Mouse (Mus musculus): Measurements from ENCODE around the gene Ccdc187.

Ccdc187 gene

GRCm38 (mm10) chr2:26294457-26294856 is at the start of gene Ccdc187:
Ccdc187 (minus strand) TSS chr2:26294557.
- no peak for DNase-seq

GRCm38 (mm10) chr2:26342609-26343490 is 48.5 kb upstream of the Ccdc187 start:
- no peak for DNase-seq

DNA sequence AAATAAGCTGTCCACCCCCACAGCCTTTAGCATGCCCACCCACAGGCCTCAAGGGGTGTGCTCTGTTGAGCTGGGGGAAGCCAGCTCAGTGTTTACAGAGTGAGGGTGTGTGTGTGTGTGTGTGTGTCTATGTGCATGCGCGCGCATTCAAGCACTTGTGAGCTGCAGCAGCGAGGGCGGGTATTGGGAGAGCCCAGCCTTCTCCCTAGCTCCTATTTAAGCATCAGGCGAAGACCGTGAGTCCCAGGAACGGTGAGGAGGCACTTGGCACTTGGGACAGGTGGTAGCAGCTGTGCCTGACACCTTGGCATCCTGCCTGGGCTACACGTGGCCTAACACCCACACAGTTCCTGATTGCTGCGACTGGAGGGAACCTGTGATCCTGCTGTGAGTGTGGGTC is 47.7 kb upstream of the Ccdc187 start:
- DNase-seq: peak; percentile 73 to 80

GRCm38 (mm10) chr2:26341510-26341981 is 47.2 kb upstream of the Ccdc187 start:
- DNase-seq: no peak

DNA sequence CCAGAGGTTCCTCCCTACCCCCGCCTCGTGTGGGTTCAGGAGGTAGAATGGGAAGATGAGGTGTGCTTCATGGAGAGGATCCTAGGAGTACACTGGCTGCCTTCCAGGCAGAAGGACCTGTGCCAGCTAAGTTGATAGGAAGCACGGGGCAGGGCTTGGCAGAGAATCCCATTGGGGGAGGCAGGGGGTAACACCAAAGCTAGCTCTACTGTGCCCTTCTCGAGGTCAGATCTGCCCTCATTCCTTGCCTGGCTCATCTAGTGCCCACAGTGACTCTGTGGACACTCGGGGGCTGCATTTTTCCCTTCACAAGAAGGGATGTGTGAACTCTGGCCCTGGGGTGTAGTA is 44.8 kb upstream of the Ccdc187 start:
- peak; percentile 61 to 68 for DNase-seq

- peak; percentile 66 to 72 for DNase-seq
Observed at GRCm38 (mm10) chr2:26338302-26339203, 44.2 kb upstream of the Ccdc187 start.

DNA sequence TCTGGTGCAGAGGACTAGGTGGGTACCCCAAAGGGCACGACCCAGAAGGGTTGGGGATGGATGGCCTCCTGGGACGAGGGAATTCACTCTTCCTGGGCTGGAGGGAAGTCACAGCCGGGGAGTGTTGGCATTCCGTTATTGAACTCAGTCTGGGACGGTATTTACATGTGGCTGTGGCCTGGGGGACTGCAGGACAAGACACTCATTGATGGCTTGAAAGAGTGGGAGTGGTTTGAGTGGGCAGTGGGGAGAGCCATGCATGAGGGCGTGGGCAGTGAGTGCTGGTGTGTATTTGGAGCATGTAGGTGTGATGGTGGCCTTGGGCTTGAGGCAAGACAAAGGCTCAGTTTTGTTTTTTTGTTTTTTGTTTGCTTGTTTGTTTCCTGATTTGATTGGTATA is 36.3 kb upstream of the Ccdc187 start:
- DNase-seq: no peak

DNA sequence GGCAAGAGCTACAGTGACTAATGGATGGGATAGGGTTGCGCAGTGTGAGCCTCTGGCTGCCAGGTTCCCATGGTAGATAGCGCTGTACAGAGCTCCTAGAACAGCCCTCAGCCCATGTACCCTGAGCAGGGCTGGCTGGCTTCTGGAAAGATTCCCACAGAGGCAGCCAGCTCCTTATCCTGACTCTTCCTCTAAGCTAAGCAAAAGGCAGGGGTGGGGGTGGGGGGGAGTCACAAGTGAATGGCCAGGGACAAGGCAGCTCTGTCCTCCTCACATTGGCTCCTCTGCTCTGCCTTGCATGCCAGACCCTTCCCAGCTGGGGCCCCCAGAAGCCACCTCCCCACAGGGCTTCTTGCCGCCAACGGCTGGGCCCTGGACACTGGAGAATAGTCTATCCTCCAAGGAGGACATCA is 35.7 kb upstream of the Ccdc187 start:
- DNase-seq: no peak

DNA sequence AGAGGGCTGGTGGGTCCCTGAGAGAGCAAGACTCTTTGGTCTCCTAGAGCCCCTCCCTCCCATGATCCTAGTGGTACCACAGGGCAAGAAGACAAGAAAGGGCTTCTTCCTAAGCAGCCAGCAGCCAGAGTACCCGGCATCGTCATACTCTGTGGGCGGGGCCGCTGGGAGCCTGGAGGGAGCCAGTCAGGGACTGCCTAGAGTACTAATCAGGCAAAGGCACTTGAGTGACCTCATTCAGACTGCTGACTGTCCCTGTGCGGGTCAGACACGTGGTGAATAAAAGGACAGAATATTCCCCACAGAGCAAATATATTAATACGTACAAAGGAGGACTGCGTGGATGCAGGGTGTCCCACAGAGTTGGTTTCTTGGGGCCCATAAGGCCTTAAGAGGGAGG is 35.0 kb upstream of the Ccdc187 start:
- no peak for DNase-seq

DNA sequence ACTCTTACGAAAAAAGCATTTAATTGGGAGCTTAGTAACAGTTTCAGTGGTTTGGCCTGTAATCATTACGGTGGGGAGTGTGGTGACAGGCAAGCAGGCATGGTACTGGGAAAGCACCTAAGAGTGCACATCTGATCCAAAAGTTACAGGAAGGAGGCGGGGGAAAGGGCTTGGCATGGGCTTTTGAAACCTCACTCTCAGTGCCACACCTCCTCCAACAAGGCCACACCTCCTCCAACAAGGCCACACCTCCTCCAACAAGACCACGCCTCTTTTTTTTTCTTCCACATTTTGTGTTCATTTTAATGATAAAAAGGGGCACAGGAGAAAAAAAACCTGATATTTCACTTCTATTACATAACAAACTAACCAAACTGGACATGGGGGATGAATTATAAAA is 33.5 kb upstream of the Ccdc187 start:
- no peak for DNase-seq

GRCm38 (mm10) chr2:26325386-26326181 is 31.2 kb upstream of the Ccdc187 start:
- peak; percentile 55 to 72 for DNase-seq

GRCm38 (mm10) chr2:26324917-26325316 is 30.6 kb upstream of the Ccdc187 start:
- no peak for DNase-seq

- peak in 1 of 2 experiments; percentile 5 for DNase-seq
Observed at GRCm38 (mm10) chr2:26323589-26324325, 29.4 kb upstream of the Ccdc187 start.

DNA sequence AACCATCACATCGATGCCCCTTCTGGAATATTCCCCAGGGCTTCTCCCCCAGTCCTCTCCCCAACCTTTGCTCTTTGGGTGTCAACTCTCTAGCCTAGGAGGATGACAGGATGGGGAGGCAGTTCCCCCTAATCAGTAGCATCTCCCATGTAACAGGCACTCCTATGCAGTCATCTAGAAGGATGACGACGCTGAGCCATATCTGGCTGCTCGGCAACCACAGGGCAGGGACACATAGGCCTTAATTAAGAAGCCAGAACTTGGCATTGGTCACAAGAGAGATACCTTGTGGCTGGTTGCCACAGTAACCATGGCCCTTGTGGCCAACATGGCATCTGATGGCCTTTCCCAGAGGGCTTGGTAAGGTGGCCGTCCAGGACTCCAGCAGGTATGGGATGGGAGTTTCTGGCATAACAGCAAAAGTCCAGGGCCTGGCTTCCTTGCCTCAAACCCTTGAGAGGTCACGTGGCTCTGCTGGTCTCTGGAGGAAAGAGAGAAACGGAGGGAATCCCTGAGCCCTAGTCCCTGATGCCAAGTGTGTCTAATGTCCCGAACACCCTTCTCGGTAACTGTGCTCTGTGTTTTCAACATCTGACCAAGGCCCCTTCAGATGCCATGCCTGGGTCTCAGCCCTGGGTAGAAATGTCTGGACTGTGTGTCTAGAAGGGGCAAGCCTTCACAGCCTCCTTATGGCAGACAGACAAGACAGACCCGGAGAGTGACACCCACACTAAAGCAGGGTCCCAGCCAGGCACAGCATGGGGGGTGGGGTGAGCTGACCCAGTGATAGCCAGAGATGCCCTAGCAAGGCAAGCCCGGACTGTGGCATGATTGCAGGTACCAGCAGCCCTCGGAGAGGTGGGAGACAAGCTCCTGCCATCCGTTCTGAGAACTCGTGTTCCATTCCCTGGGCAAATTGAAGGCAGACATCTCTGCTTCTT is 26.2 kb upstream of the Ccdc187 start:
- DNase-seq: peak; percentile 39 to 57

DNA sequence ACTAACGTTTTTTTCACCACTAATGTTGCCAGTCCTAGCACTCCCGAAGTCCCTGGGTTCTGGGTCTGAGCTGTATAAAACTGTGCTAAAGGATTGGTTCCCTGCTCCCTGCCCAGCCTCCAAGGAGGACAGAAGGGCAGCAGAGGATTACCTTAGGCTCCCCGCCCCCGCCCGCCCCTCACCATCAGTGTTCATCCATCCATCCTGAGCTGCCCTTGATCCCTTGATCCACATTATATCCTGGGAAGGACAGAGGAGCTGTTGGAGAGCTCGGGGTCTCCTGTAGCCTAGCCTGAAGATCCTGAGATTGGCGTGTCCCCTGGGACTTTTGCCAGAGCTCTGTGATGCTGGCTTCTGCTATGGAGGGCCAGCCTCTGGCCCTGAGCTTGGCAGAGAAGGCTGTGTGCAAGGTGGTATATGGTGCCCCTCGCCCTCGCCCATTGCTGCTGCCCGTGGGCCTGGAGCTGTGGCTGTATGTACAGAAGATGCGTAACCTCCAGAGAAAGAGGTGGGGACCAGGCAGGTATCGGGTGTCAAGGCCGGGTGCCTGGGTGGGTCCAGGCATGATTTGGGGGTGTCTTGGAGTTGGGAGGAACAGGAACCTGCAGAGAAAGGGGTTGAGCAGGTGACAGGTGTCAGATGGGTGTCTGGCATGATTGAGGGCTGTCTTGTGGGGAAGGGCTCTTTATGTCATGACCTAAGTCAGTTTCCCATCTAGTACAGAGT is 25.3 kb upstream of the Ccdc187 start:
- DNase-seq: peak; percentile 23 to 29

DNA sequence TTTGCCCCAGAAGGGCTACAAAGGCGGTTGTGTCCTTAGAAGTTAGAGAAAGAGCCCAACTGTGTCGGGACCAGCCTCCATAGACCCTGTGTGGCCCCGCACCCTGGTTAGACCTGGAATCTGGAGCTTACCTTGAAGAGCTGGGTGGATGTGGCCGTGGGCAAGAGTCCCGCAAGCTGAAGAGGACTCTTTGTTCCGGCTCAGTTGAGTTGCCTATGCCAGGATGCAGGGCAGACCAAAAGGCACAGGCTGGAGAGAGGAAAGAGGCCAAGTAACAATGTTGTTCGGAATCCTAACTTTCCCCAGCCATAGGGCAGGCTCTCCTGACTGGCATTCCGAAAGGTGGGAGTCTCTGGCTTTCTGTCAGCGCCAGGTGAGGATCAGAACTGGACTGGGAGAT is 24.8 kb upstream of the Ccdc187 start:
- peak; percentile 37 to 56 for DNase-seq

DNA sequence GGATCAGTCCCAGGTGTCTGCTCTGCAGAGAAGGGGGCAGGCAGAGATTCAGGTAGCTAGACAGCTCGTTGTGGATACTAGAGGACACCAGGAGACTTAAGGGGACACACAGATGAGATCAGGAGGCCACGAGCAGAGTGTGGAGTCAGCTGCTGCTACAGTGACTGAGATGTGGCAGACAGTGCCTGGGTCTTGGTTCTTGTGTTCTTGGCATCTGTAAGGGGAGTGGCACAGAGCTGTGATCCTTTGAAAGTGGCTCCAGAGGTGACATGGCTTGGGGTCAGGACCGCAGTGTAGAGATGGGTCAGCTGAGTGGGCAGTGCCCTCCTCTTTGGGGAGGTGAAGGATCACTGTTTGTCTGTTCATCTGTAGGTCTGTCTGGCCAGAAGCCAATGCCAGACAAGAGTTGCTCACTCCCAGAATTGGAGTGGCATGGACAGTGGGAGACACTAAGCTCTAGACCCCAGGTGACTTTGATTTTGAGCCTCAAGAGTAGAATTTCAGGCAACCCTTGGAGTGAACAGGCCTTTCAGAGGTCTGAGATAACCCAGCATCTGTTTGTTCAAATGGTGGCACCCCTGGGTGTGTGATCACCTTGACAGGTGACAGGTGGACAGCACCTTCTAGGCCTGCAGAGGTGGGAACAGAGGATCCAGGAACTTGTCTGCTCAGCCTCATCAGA is 23.8 kb upstream of the Ccdc187 start:
- peak; percentile 2 to 20 for DNase-seq

DNA sequence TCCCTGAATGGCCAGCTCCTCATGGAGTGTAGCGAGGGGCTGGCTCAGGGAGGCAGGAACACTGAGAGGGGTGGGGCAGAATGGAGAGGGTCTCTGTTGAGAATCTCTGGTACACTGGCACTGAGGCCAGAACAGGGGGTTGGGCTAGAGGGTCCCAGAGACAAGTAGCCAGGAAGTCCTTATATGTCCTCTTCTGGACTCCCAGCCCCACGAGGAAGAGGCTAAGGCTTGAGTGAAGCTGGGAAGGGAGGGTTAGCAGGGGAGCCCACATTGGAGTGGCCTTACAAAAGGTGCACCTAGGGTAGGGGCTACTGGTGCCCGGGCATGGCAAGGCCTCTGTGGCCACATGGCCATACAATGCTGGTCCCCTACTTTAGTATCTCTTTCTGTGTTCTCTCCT is 23.0 kb upstream of the Ccdc187 start:
- peak; percentile 7 to 19 for DNase-seq

GRCm38 (mm10) chr2:26316576-26317246 is 22.4 kb upstream of the Ccdc187 start:
- DNase-seq: peak; percentile 45 to 60
